Mouse (Mus musculus): ENCODE measurements around the gene Tspan5. TPM values are rescaled to one million over a fixed set of nuclear protein-coding genes. Genes with fewer than 3 reads are reported as not detected.

Tspan5 gene
- total RNA-seq, 4 experiments from 2014 or later: 1.1 to 2.0 (median 1.7) TPM

DNA sequence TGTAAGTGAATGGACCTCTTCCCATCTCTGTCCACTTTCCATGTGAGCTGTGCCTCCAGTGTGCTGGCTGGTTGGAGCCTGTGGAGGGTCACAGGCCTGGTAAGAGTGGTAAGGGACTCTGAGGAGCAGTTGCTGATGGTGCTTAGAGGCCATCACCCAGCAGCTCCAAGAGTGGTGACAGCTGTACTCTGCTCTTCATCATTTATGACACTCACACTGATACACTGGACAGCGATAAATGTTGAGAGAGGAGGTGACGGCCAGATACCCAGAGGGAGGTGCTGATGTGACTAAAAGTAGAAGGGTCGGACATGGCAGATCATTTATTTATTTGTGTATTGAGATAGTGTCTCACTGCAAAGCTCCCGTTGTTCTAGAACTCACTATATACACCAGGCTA lies 176.2 kb downstream of the Tspan5 start:
- DNase-seq (ENCODE audit: low spot score in 2 of 2): no peak

DNA sequence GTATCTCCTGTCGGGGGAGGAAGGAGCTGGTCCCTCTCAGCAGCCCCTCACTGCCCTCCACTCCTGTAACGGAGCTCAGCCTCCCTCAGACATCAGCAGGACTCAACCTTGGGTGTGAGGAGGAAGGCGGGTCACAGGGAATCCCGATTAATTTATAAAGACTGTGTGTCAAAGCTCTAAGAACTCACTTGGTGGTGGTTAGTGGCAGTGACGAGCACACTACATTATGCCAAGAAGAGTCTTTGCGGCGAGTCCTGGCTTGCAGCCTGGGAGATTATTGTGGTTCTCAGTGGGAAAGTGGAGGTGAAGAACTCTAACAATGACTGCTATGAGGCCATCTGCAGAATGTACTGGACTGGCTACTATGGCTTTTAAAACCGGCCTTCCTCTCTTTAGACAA lies 184.2 kb downstream of the Tspan5 start:
- DNase-seq (ENCODE audit: low spot score in 2 of 2): no peak

DNA sequence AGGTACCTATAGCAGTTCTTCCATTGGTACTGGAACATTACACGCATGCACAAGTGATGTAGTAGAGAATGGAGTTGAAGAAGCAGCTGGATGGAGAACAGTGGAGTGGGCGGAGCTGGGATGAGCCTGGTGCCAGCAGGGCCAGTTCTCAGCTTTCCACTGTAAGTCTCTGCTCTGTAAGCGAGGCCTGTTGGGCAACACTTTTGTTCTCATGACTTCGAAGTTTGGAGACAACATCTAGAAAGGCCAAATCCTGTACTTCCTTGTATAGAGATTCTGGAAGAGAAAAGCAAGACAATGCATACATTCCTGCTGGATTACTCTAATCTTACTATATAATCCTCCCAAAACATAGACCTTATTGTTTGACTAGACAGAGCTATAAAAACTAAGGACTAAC lies 185.4 kb downstream of the Tspan5 start:
- DNase-seq (ENCODE audit: low spot score in 2 of 2): no peak

DNA sequence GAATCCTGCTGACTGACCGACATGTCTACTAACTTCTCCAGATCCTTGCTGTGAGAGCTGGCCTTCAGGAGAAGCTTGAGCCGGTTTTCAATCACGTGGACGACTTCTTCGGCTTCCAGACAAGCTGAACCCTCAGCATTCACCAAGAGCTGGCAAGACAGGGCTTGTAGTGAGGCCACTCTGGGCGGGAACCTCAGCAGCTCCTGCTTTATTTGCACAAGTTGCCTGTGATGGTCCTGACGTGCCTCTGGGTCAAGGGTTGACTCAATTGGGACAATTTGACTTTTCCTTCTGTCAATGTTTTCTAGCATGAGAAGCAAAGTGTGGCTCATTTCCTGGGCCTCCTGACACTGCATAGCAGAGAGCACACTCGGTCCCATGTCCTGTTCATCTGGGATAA lies 194.8 kb downstream of the Tspan5 start:
- no peak for DNase-seq (ENCODE audit: low spot score in 2 of 2)

DNA sequence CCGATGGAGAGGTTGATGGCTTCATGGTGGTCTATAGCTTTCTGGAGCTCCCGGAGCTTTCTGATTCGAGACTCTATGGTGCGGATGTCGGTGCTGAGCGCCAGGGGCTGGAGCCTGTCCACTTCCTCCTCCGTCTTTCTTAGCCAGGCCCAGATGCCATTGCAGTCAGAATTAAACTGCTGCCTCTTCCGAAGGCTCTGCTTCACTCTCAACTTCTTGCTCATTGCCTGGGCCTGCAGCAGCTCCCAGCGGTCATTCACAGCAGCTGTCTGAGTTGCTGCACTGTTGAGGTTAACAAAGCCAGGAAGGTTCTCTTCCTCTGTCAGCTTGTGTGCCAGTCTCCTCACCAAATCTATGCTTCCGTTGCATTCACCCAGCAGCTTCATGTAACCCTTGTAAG lies 195.2 kb downstream of the Tspan5 start:
- no peak for DNase-seq (ENCODE audit: low spot score in 2 of 2)

DNA sequence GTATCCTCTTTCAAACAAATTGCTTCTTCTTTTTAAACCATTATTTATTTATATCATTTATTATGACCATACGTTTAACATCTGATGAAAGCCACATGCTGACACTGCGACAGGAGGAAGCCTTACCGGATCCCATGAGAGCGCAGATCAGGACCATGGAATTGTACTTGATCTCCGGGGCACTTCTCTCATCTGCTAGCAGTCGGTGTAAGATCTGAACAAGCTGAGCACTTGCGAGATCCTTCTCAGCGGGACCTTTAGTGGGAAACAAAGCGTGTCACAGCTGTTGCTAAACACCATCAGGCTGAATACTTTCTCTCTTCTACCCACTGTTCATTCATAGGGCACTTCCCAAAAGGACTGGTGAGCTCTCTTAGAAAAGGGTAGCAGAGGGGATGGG lies 199.6 kb downstream of the Tspan5 start:
- DNase-seq (ENCODE audit: low spot score in 2 of 2): no peak

DNA sequence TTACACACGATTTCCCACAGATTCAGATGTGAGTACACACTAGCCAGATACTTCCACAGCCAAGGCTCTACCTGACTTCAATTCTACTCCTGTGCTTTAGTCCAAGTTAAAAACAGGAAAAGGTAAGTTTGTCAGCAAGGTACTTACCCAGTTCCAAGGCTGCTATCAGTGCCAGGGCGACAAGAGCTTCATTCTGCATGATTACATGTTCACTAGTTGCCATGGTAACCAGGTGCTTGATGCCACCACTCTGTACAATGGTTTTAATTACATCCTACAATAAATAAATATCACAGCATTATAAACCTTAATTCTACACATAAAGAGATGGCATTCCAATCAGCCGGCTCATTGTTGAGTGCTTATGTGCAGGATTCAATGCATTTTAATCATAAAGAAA lies 203.5 kb downstream of the Tspan5 start:
- no peak for DNase-seq (ENCODE audit: low spot score in 2 of 2)

DNA sequence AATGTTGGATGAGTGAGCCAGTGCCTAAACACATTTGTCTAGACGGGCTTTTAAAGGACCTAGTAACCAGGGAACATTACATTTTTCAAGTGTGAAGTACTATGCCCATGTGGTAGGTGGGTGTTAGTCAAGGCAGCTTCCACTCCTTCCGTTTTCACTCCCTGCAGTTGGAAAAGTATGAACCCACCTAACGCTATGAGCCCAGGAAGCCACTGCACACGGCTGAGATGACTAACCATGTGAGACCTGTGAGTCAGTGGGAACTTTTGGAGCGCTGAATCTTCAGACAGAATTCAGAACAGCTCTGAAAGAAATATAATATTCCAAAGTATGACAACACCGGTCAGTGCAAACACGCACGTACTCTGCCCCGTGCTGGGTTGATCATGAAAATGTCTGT lies 207.1 kb downstream of the Tspan5 start:
- no peak for DNase-seq (ENCODE audit: low spot score in 2 of 2)

DNA sequence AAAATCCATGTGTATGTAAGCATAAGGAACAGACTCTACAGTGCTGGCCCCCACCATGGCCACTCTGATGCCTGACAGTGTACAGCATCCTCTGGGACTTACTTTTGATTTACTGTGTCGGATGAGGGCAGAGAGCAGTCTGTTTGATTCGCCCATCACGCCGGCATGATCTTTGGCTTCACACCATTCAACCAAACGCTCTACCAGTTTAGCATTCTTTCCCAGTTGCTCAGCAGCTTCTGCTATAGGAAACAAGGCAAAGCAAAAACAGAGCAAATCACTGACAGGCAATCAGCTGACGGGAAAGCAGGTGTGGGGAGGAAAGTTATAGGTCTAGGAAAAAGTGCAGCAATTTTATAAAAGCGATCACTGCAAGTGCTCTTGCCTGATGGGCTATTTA lies 213.2 kb downstream of the Tspan5 start:
- no peak for DNase-seq (ENCODE audit: low spot score in 2 of 2)

Other genes with a start within 250 kb of the Tspan5 start
- 100 to 1,000 TPM; 109 to 133 (median 125) TPM for gene Eif4e, start 216.0 kb upstream of the Tspan5 start, total RNA-seq (2022)